Mouse (Mus musculus): ENCODE measurements around the gene Tmem117.

The Tmem117 gene

DNA sequence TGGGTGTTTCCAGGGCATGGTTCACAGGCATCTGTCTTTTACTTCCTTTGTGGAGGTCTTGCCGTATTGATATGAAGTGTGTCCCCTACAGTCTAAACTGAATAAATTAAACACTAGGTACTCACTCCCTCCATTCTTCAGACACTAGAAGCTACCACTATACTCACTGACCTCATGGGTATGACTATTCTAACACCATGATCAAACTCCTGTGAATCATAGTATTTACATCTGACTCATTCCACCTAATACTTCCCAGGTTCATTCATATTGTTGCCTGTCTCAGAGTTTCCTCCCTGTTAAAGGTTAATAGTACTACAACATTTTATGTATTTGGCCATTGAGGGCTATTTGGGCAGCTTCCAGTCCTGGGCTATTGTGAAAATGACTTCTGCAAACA is 274.2 kb downstream of the Tmem117 start:
- DNase-seq = no peak

DNA sequence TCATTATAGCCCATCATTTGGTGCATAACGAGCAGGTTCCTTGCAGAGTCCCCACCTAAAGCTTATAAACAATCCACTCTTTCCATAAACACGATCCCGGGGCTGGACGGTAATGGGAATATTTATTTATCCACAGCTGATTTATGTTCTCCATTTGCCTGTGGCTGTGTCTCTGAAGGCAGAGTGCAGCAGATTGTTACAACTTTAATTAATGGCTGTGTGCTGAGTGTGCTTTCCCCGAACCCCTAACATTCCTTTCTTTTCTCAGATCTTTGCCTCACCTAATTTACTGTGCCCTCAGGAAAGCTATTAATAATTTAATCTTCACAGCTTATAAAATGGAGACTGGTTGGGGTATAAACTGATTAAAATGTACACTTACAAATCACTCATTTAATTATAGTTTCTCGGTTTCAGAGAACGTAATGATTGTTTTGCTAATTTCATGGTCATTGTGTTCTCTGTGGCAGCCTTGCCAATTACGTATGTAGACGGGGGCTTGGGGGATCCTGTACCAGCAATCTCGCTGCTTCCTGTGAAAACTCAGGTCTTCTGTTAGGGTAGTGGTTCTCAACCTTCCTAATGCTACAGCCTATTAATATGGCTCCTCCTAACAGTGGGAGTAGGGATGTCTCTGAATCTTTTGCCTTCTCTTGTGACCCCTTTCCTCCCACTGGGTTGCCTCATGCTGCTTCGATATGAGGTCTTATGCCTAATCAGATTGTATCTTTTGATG is 275.8 kb downstream of the Tmem117 start:
- DNase-seq = no peak

DNA sequence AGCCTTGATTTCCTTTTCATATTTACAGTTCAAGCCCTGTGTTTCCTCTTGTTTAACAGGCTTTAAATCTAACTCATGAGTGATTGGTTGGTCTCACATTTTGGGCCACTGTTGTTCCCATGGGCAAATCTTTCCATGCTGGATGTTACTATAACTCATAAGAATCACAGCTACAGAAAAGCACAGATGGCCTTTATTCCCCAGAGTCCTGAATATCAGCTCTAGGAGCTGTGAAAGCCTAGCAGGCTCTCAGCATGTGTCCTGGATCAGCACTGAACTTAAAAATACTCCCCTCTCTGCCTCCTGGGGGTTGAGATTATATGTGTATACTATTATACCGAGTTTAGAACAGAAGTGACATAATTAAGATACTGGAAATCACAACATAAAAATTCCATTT is 292.6 kb downstream of the Tmem117 start:
- no peak for DNase-seq

DNA sequence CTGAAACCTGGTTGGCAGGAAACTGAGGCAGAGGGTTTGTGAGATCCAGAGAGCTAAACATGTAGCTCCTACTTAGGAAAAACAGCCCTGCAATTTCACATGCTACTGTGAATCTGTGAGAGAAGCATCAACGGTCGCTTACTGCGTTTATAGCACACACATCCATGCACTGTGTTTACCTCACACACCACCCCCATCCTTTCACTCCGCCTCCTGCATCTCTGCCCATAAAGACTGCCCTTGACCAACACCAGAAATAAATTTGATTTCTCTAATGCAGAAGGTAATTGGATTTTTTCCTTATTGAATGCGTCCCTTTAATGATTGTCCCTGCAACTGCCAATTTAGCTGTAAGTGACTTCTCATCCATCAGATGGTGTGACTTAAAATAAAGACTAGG is 299.0 kb downstream of the Tmem117 start:
- no peak for DNase-seq

DNA sequence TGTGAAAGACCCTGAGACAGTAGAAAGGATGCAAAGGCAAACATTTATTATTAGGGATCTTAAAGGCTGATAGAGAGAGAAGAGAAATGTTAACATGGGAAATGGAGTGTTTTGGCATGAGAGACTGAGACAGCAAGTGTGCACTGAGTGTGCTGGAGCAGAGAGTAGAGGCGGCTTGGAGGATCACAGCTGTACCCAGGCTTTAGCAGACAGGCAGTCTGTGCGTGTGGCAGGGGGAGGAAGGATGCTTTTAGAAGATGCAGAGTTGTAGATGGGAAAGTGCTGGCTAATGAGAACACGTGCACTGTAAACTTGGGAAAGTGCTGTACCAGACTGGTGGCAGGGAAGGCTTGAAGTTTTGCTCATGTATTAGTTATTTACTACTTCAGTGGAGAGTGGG is 301.7 kb downstream of the Tmem117 start:
- no peak for DNase-seq

DNA sequence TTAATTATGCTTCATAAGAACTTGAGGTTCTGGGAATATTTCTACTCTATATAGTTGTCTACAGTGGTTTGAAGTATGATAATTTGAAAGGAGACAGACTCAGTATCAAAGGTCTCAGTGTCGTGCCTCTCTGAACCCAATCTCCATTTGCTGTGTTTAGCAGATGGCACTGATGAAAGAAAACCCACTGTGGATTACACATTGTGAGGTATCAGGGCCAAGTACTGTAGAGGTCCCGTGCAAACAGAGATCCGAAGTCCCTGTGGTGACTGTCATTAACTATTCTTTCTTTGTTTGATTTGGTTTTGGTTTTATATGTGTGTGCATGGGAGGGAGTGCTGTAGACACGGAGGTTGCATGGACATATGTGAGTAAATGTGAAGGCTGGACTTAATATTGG is 304.0 kb downstream of the Tmem117 start:
- DNase-seq = no peak

DNA sequence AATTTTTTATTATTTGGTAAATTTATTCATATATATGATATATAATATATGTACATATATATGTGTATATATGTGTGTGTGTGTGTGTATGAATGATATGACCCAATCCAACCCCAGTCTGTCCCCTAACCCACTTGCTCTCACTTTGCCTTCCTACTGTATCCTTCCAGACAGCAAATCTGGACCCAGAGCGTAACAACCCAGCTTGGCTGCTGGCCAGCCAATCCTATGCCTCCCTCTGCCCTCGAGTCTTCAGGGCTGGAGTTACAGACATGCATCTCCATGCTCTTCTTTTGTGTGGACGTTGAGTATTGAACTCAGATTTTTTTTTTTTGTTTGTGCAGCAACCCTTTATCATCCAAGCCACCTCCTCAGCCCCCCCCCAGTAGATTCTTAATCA is 304.4 kb downstream of the Tmem117 start:
- no peak for DNase-seq

DNA sequence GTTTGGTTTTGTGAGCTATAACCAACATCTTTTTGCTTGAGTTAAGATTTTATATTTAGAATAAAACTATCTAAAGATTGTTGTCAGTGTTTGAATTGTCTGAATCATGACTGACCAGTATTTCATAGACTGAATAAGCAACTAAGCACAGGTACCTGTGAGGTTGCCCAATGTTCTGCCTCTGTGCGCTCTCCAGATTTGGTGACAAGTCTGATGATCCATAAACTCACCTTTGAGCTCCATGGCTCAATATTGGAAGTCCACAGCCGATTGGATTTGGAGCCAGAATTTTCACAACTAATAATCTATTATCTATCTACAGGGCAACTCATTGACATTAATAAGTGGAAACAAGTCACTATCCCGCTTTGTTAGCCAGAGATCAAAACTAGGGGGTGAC is 312.9 kb downstream of the Tmem117 start:
- DNase-seq = no peak

DNA sequence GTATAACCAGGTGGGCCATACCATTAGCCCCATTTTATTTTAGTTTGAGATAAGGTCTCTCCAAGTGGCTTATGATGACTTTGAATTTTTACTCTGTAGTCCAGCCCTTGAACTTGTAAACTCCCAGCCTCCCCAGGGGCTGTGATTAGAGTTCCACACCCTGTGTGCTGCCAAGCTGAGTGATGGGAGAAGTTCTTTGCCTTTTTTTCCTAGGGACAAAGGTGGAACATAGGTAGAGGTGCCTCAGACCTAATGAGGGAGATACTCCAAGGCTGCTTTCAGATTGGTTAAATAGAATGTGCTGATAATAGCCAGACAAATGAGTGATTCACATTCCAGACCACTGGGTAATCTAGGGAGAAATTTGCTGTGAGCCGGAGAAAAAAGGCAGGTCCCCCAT is 313.4 kb downstream of the Tmem117 start:
- no peak for DNase-seq

DNA sequence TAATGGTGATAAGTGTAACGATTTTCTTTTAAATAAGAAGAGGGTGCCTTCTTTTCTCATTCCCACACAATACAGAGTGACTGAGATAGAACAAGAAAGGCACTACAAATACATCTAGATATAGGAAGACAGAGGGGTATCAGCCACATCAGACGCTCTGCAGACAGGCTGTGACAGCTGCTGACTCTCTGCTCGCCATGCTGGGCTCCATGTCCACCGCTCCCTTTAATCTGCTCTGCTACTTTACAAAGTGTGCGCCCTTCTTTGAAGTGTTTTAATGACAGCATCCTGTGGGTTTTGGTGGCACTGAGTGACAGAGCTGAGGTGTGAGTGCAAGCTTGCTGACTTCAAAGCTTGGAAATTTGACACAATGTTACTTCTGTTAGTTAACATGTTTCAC is 314.9 kb downstream of the Tmem117 start:
- DNase-seq = no peak

DNA sequence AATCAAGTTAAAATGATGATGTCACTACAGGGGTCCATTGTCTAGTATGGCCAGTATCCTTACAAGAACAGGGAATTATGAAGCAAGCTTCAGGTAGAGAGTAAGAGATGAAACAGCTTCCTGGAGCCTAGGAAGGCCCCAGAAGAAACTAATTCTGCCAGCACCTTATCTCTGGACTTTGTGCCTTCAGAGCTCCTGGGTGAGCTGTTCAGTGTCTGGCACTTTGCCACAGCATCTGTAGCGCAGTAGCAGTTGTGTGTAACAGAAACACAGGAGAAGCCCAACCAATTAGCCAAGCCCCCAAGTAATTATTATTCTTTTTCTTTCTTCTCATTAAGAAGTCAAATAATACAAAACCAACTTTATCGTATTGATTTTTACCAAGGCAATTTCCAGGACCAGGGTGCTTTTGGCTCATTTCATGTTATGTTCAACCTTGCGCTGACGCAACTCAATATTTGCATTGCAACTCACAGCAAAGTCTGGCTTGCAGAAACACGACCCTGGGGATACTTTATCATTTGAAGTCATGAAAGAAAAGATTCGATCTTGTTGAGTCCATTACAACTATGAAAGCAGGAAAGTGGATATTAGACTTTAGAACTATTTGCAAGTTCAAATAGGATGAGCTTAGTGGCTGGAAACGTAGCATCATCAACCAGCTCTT is 322.5 kb downstream of the Tmem117 start:
- no peak for DNase-seq

DNA sequence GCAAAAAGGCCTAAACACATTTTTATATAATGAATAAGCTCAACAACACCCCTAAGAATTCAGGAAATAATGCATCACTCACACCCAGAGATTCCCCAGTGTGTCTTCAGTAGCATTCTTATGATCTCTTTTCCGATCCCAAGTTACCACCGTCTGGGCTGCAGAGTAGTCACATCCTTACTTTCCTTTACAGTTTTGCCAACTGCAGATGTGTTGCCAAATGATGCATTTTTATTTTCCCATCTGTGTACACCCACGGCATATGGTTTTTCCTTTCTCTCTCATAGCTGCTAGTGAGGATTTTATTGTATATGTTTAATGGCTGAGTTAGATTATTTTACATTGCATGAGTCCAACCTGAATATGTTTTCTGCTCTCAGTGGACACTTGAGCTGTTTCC is 327.7 kb downstream of the Tmem117 start:
- no peak for DNase-seq

DNA sequence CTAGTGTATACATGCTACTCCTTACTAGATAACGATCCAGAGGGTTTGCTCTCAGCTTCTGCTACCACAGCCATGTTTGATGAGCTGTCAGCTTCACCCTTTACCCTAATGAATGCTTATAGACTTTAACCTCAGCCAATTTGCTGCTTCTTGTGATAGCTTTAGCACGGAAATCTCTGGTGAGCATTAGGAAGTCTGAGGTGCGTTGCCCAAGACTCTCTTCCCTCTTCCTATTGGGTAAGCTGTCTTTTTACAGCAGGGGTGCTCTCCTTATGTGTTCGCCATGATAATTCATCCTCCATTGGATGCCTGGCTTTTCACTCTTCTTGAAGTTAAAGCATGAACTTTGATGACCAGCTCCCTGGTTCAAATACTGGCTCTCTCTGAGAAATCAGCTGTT is 328.2 kb downstream of the Tmem117 start:
- DNase-seq = no peak

DNA sequence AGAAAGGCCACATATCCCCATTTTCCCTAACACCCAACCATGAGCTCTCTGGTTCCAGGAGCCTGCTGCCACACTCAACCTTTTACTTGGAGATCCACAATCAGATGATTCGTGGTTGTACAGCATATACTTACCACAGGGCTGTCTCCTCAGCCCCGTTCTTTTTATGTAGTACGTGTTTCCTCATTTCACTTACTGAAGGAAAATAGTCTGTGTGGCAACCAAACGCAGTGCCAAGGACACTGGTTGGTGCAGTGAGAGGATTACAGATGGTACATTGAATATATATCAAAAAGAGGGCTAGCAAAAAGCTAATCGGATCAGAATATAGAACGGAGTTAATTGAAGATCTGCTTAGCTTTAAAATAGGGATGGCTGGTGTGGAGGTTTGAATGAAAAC is 338.0 kb downstream of the Tmem117 start:
- DNase-seq = no peak

DNA sequence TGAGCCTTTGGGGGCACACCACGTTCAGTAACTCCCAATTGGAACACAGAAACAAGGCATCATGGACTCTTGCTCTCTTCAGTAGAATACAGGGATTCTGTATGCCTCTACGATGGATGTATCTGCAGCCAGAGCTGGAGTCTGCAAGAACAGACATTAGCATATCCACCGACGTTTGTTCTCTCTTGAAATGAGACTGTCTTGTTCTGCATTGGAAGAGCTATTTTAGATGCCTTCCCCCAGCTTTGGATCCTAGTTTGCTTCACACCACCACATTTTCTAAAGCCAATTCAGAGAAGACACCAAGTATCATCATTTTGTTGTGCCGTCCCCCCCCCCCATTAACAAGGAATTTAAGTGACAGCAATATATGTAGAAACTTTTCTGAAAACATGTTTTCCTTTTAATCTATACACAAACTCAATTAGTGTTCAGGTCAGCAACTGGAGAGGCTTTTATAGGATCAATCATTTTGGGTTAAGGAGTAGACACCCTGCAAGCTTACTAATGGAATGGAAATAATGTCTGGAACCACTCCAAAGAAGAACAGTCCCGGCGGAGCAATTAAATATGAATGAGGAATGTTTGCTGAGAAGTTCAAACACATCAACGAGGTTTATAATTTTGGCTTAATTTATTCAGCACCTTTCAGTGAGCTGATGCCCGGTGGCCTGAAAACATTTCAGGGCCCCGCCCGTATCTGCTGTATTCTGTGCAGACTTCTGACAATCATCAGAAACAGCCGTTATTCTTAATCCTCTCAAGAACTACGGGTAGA is 339.6 kb downstream of the Tmem117 start:
- no peak for DNase-seq

DNA sequence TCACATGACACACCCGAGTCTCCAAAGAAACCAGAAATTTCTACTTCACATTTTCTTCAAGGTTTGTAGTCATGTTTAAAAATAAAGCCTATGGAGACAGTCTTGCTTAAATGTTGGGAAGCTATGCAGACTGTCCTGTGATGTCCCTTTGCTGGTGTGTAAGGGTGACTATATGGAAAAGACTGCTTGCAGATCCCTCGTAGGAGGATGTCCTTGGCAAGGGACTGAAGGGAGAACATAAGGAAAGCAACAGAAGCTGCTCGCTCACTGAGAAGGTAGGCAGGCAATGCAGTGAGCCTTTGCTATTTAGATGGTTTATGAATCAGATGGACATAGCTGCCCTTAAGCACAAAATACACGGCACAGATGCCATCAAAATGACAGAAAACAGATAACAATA is 352.8 kb downstream of the Tmem117 start:
- no peak for DNase-seq

DNA sequence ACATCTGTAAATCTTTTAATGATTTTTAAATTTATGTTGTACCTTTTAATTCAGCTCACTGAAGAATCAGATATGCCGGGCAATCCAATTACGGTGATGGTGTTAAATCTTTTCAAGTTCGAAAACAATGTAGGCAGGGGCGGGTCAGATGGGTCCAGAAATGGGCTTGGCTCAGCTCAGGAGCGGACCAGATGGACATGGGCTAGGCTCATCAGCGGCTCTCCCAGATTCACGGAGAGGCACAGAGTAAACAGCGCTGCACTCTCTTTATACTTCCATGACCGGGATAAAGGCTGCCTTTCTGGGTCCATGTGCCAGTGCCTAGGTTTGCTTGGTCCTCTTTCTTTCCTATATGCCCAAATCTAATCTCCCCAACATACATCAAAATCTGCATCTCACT is 366.3 kb downstream of the Tmem117 start:
- no peak for DNase-seq

DNA sequence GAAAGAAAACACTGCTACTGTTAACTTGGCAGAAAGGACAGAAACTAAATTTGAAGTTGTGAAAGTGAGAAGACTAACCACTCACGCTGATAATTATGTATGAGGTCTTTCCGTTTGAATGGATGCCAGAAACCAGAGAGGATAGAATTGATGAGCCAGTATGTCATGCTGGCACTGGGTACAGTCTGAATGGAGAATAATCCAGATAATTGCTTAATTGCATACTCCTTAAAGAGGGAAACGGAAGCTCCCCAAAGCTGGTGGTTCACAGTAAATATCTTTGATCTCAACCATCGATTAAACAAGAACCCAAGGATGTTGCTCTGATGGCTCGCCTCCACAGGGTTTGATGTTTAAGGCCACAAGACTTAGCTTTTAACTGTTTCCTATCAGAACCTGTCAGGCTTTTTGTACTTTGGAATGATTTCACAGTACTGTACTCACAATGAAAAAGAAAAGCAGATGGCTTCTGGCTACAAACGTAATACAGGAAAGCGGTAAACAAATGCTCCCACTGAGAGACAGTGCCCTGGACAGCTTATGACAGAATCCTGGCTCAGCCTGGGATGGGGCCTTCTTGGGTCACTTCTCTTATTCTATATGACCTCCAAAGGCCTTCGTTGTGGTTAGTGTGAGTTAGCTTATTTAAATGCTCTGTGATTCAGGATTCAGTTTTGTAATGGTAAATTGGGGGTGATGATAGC is 376.2 kb downstream of the Tmem117 start:
- no peak for DNase-seq

DNA sequence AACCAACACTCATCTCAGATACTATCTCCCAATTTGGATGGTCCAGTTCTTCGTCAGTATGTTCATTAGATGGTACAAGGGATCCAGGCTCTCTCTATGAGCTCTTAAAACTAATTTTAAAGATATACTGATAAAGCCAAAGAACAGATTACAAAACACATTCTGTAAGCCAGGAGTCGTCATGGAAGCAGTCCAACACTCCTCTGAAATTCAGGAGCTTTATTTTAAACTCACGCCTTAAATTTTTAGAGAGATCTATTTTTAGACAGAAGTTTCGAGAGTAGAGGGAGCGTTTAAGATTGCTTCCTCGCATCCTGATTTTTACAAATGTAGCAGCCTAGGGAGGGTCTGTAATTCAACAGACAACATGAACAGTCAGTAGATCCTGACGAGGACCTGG is 393.2 kb downstream of the Tmem117 start:
- no peak for DNase-seq

DNA sequence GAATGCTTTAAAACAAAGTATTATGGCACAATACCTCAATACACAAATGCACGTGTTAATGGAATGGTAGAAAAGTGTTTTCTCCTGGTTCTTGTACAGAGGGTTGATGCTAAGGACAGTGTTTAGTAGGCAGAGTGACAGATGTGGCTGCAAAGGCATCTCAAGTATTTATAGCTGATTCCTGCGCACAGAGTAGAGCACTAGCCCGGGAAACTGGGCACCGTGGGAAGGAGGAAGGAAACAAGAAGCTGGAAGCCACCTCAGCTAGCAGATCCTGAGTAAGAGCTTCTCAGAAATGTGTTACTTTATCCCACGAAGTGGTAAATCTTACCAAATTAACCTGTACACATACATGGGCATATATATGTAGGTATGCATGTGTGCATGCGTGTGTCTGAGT is 395.4 kb downstream of the Tmem117 start:
- no peak for DNase-seq

DNA sequence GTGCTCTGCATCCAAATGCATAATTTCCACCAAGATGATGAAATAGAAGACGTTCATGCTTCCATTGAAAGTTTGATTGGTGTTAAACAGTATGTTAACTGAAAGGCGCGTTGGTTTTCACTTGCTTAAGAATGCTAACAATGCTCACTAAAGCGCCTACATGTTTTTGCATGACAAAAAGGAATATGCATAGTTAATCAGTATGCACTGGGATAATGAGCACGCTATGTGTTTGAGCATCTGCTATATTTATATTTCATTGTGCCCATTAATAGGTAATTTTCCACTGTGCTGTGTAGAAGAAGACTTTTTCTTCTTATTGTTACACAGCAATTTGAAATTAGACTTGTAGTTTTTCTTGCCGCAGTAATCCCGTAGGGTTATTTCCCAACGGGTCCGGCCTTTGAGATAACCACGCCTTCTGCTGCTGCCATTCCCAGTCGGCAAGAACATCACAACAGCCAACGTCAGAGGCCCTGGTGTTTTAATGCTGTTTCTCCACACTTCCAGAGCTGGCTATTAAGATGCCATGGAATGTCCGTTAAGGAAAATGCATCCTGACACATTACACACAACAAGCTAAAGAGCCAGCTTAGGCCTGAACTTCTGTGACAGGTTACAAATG is 399.9 kb downstream of the Tmem117 start:
- DNase-seq = no peak

DNA sequence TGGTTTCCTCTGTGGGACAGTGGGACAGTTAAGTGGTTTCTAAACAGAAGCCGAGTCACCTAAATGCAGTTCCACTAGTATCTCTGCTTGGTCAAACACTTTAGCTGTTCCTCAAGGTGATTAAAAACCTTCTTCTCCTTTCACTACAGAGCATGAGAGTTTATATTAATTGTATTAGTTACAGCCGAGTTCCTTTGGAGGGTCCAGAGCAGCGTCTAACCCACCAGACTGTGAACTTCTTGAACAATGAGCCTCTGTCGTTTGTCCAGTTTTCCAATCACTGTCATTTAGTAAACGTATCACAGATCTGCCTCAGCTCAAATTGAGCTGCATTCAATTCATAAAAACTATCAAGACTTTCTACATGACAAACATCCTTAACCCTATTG is 400.4 kb downstream of the Tmem117 start:
- DNase-seq = no peak

DNA sequence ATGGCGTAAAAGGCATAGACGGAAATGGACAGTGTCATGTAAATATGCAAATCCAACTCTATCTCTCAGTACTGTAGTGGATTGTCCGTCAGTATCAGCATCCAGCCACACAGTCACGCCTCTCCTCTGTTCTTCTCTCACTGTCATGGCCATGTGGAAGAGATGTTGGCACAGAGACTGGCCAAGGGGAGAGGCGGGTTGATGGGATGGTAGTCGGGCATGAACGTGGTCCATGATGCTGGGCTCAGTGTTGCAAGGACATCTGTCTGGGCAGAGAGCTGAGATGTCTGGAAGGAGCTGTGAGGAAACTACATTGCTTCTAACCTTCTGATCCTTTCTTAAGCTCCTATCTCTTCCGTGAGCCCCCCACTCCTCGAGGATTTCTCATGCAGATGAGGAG is 413.4 kb downstream of the Tmem117 start:
- DNase-seq = no peak

Measured in kidney, postnatal 25 days (tissue).